8 mouse cellular contexts compared by ENCODE assay signal in genomic region chr7:25754439-25754737, GRCm38 (mm10). TPM values are rescaled to one million over a fixed set of nuclear protein-coding genes. Genes with fewer than 3 reads are reported as not detected.
DNase-seq lines count a peak whose midpoint lies in the region; ATAC-seq and TF ChIP-seq lines count a peak whose summit lies in the region.

No protein-coding gene starts in this region.

- no peak for DNase-seq in kidney, adult 18-20 months
- no peak for DNase-seq in left cerebral cortex, postnatal 36 days (ENCODE audit: low spot score in 2 of 2)
- no peak for DNase-seq in frontal cortex, postnatal 14 days (ENCODE audit: low spot score in 2 of 2)
- no peak for DNase-seq in frontal cortex, postnatal 25 days (ENCODE audit: low spot score in 2 of 2)

- peak overlapping the region; percentile 100 for H3K9ac ChIP-seq in kidney, embryonic 14.5 days (ENCODE audit: low read depth, low read length)
- peak overlapping the region; percentile 97 for H3K9ac ChIP-seq in hindbrain, embryonic 12.5 days
- H3K9ac ChIP-seq in midbrain, embryonic 13.5 days (replicated peaks) = peak overlapping the region; percentile 94

- under 1% methylated on average over 30 of the region's 30 CpGs for WGBS in kidney, embryonic 14.5 days
- under 1% methylated on average over 30 of the region's 30 CpGs for WGBS in hindbrain, embryonic 12.5 days
- under 1% methylated on average over 30 of the region's 30 CpGs for WGBS in midbrain, embryonic 13.5 days

- H3K9me3 ChIP-seq in kidney, embryonic 14.5 days (ENCODE audit: control insufficient read depth, low read length) = no peaks in the 10 kb centered on the region
- no peaks in the 10 kb centered on the region for H3K9me3 ChIP-seq in hindbrain, embryonic 12.5 days (replicated peaks)
- no peaks in the 10 kb centered on the region for H3K9me3 ChIP-seq in midbrain, embryonic 13.5 days

- intact Hi-C loops in left cerebral cortex, postnatal 36 days (cut with DNase I) = no loop called here

- H3K4me1 ChIP-seq in kidney, embryonic 14.5 days (ENCODE audit: control insufficient read depth, insufficient read depth, low read length) = peaks cover 15% of the 10 kb centered on the region
- peaks cover 14% of the 10 kb centered on the region for H3K4me1 ChIP-seq in bone marrow macrophage, adult 2 months (ENCODE audit: control insufficient read depth, insufficient read depth, low read length)
- H3K4me1 ChIP-seq in hindbrain, embryonic 12.5 days = peaks cover 19% of the 10 kb centered on the region
- peaks cover 24% of the 10 kb centered on the region for H3K4me1 ChIP-seq in midbrain, embryonic 13.5 days (replicated peaks)

- H3K27ac ChIP-seq in kidney, embryonic 14.5 days (ENCODE audit: low read depth, low read length) = peak overlapping the region; percentile 91
- peak overlapping the region; percentile 92 for H3K27ac ChIP-seq in bone marrow macrophage, adult 2 months (ENCODE audit: insufficient read depth, low read depth, low read length)
- peak overlapping the region; percentile 99 for H3K27ac ChIP-seq in hindbrain, embryonic 12.5 days
- H3K27ac ChIP-seq in midbrain, embryonic 13.5 days = peak overlapping the region; percentile 96

- TF ChIP-seq CTCF in bone marrow macrophage, adult 2 months (IDR thresholded peaks at IDR 0.05; ENCODE audit: low read depth, low read length) = no peak

- no peak for TF ChIP-seq POLR2A in bone marrow macrophage, adult 2 months (IDR thresholded peaks at IDR 0.05; ENCODE audit: borderline replicate concordance, low read depth, low read length)

- peaks cover 38% of the 10 kb centered on the region for H3K36me3 ChIP-seq in kidney, embryonic 14.5 days (ENCODE audit: control insufficient read depth, insufficient read depth, low read length)
- H3K36me3 ChIP-seq in hindbrain, embryonic 12.5 days = peaks cover 22% of the 10 kb centered on the region
- H3K36me3 ChIP-seq in midbrain, embryonic 13.5 days = peaks cover 24% of the 10 kb centered on the region

- no peaks in the 10 kb centered on the region for H3K27me3 ChIP-seq in kidney, embryonic 14.5 days (ENCODE audit: control insufficient read depth, insufficient read depth, low read length)
- no peaks in the 10 kb centered on the region for H3K27me3 ChIP-seq in hindbrain, embryonic 12.5 days
- H3K27me3 ChIP-seq in midbrain, embryonic 13.5 days = no peaks in the 10 kb centered on the region

- H3K4me2 ChIP-seq in kidney, embryonic 14.5 days (replicated peaks; ENCODE audit: low read depth, low read length) = peak overlapping the region; percentile 63
- H3K4me2 ChIP-seq in hindbrain, embryonic 12.5 days (replicated peaks) = peak overlapping the region; percentile 95
- peak overlapping the region; percentile 98 for H3K4me2 ChIP-seq in midbrain, embryonic 13.5 days (replicated peaks)

- H3K4me3 ChIP-seq in kidney, embryonic 14.5 days (ENCODE audit: low read length) = peak overlapping the region; percentile 97
- H3K4me3 ChIP-seq in bone marrow macrophage, adult 2 months (ENCODE audit: insufficient read depth, low read length) = peak overlapping the region; percentile 69
- H3K4me3 ChIP-seq in hindbrain, embryonic 12.5 days = peak overlapping the region; percentile 96
- peak overlapping the region; percentile 75 for H3K4me3 ChIP-seq in midbrain, embryonic 13.5 days (replicated peaks)

- ATAC-seq in kidney, embryonic 14.5 days (ENCODE audit: low FRiP score, low TSS enrichment) = no peak
- ATAC-seq in hindbrain, embryonic 12.5 days (ENCODE audit: low FRiP score) = no peak
- no peak for ATAC-seq in midbrain, embryonic 13.5 days

RNA-seq across cellular contexts. Expression of gene Hnrnpul1, which starts 0.2 kb away (rescaled TPM):
- polyA plus RNA-seq in kidney, embryonic 14.5 days (2014; fragmentation: Nextera tagmentation; extraction: Ambion mirVana) = 65.6 and 86.2 TPM in 2 replicates
- polyA plus RNA-seq in bone marrow macrophage, adult 2 months (2012; ENCODE audit: insufficient read depth, insufficient read length, missing spikeins) = 109 and 123 TPM in 2 replicates
- 68.6 and 76.6 TPM in 2 replicates for polyA plus RNA-seq in hindbrain, embryonic 12.5 days (2016; fragmentation: Nextera tagmentation; extraction: Ambion mirVana)
- 53.5 and 56.2 TPM in 2 replicates for polyA plus RNA-seq in midbrain, embryonic 13.5 days (2015; fragmentation: Nextera tagmentation; extraction: Ambion mirVana)
- total RNA-seq in left cerebral cortex, postnatal 36 days (2021) = 100 to 1,000 TPM; 103 to 107 TPM

RNA-seq across cellular contexts. Expression of gene Axl, which starts 34.1 kb away (rescaled TPM):
- 75.3 and 75.5 TPM in 2 replicates for polyA plus RNA-seq in kidney, embryonic 14.5 days (2014; fragmentation: Nextera tagmentation; extraction: Ambion mirVana)
- polyA plus RNA-seq in bone marrow macrophage, adult 2 months (2012; ENCODE audit: insufficient read depth, insufficient read length, missing spikeins) = 55.6 and 63.1 TPM in 2 replicates
- 36.6 and 40.8 TPM in 2 replicates for polyA plus RNA-seq in hindbrain, embryonic 12.5 days (2016; fragmentation: Nextera tagmentation; extraction: Ambion mirVana)
- 17.5 and 18.9 TPM in 2 replicates for polyA plus RNA-seq in midbrain, embryonic 13.5 days (2015; fragmentation: Nextera tagmentation; extraction: Ambion mirVana)
- 10 to 100 TPM; 40.2 to 41.7 TPM for total RNA-seq in left cerebral cortex, postnatal 36 days (2021)

RNA-seq across cellular contexts. Expression of gene Ccdc97, which starts 35.5 kb away (rescaled TPM):
- polyA plus RNA-seq in kidney, embryonic 14.5 days (2014; fragmentation: Nextera tagmentation; extraction: Ambion mirVana) = 24.8 and 32.4 TPM in 2 replicates
- 40.0 and 44.7 TPM in 2 replicates for polyA plus RNA-seq in bone marrow macrophage, adult 2 months (2012; ENCODE audit: insufficient read depth, insufficient read length, missing spikeins)
- polyA plus RNA-seq in hindbrain, embryonic 12.5 days (2016; fragmentation: Nextera tagmentation; extraction: Ambion mirVana) = 32.8 and 36.0 TPM in 2 replicates
- 29.9 and 35.9 TPM in 2 replicates for polyA plus RNA-seq in midbrain, embryonic 13.5 days (2015; fragmentation: Nextera tagmentation; extraction: Ambion mirVana)
- 10 to 100 TPM; 61.2 TPM for total RNA-seq in left cerebral cortex, postnatal 36 days (2021)
